In genomic region chr9:30578213-30578612, GRCm38 (mm10) we compare ENCODE assay signal across 18 mouse cellular contexts.
DNase-seq lines count a peak whose midpoint lies in the region; ATAC-seq and TF ChIP-seq lines count a peak whose summit lies in the region.
"Had no signal": no experiment of that assay in that cellular context is flagged by ENCODE, and none has a peak within 500 bp of the region (broad histone marks: within the 10 kb centered on the region; RNA-seq: fewer than 3 reads in every experiment).

No protein-coding gene starts in this region.

- no peaks in the 10 kb centered on the region for H3K27me3 ChIP-seq in lung, postnatal 0 days (replicated peaks; ENCODE audit: insufficient read depth, low read length)
- H3K27me3 ChIP-seq: forebrain, embryonic 12.5 days; midbrain, embryonic 12.5 days had no signal

- ATAC-seq in lung, postnatal 0 days = no peak

- H3K9ac ChIP-seq in lung, postnatal 0 days (replicated peaks; ENCODE audit: low read depth) = no peak overlapping the region
- H3K9ac ChIP-seq: forebrain, embryonic 12.5 days; midbrain, embryonic 12.5 days had no signal

- no peaks in the 10 kb centered on the region for H3K9me3 ChIP-seq in lung, postnatal 0 days (ENCODE audit: low read length)
- H3K9me3 ChIP-seq: forebrain, embryonic 12.5 days; midbrain, embryonic 12.5 days had no signal

- no peak for TF ChIP-seq EP300 in lung, postnatal 0 days (IDR thresholded peaks at IDR 0.05)

- H3K4me3 ChIP-seq in lung, postnatal 0 days (ENCODE audit: low read depth, low read length) = no peak overlapping the region
- no peak overlapping the region for H3K4me3 ChIP-seq in gastrocnemius, adult 2 months
- H3K4me3 ChIP-seq: forebrain, embryonic 12.5 days; left cerebral cortex, adult 2 months; midbrain, embryonic 12.5 days had no signal

- no peak overlapping the region for H3K4me2 ChIP-seq in lung, postnatal 0 days (replicated peaks; ENCODE audit: low read depth, low read length)
- H3K4me2 ChIP-seq: forebrain, embryonic 12.5 days; midbrain, embryonic 12.5 days had no signal

- H3K27ac ChIP-seq in lung, postnatal 0 days (ENCODE audit: low read length) = no peak overlapping the region
- peak overlapping the region; percentile 57; the same call in 1 of the 2 replicates for H3K27ac ChIP-seq in gastrocnemius, adult 2 months
- H3K27ac ChIP-seq: forebrain, embryonic 12.5 days; kidney, postnatal 0 days; left cerebral cortex, adult 2 months; midbrain, embryonic 12.5 days had no signal

- no peaks in the 10 kb centered on the region for H3K36me3 ChIP-seq in lung, postnatal 0 days (ENCODE audit: insufficient read depth, low read length)
- H3K36me3 ChIP-seq: forebrain, embryonic 12.5 days; midbrain, embryonic 12.5 days had no signal

- 73% methylated on average over 3 of the region's 3 CpGs for WGBS in lung, postnatal 0 days

- no peaks in the 10 kb centered on the region for H3K4me1 ChIP-seq in lung, postnatal 0 days (ENCODE audit: insufficient read depth, low read depth, low read length)

- DNase-seq in lung, postnatal 14 days = peak; percentile 29
- DNase-seq in lung, postnatal 0 days (ENCODE audit: low spot score) = no peak
- DNase-seq in gastrocnemius, adult 2 months = peak; percentile 71
- DNase-seq in gastrocnemius, postnatal 14 days = peak; percentile 40
- peak; percentile 31 for DNase-seq in heart, postnatal 25 days (ENCODE audit: low spot score)
- no peak for DNase-seq in spleen, adult 12 weeks (ENCODE audit: low spot score)
- no peak for DNase-seq in layer of hippocampus, postnatal 25 days (ENCODE audit: extremely low spot score in 1 of 2, low spot score in 1 of 2)
- DNase-seq: adrenal gland, adult 8-10 months; cerebellum, adult 9-11 months; kidney, adult 18-20 months; left cerebral cortex, postnatal 4 days; liver; right cerebral cortex, postnatal 14 days; thymus, postnatal 14 days had no signal

- no peak for TF ChIP-seq CTCF in lung, postnatal 0 days (IDR thresholded peaks at IDR 0.05)
- no peak for TF ChIP-seq CTCF in gastrocnemius, adult 2 months (IDR thresholded peaks at IDR 0.05)

- intact Hi-C loops in gastrocnemius, adult 2 months (cut with DNase I) = no loop called here
- intact Hi-C loops in gastrocnemius, postnatal 14 days (cut with DNase I; ENCODE audit: low total_unique reads) = no loop called here
- intact Hi-C loops in heart, postnatal 25 days (cut with DNase I) = no loop called here

Comparison
In these comparisons a context has a peak if more than half of its experiments do, and no peak if none do; other contexts are left out.
1. DNase-seq: peak in lung, postnatal 14 days (single experiment), gastrocnemius, adult 2 months (single experiment), gastrocnemius, postnatal 14 days (single experiment) and heart, postnatal 25 days (single experiment); none in lung, postnatal 0 days (single experiment), spleen, adult 12 weeks (single experiment) and layer of hippocampus, postnatal 25 days (0 of 2).